Mouse (Mus musculus): ENCODE measurements around the gene Pde3a. TPM values are rescaled to one million over a fixed set of nuclear protein-coding genes. Genes with fewer than 3 reads are reported as not detected.

Gene Pde3a
- polyA plus RNA-seq, 1 experiment, result 8.9 TPM

- Histone ChIP-seq H3K4me3 (ENCODE audit: insufficient read depth, low read length) (no peak overlapping the region), H3K27ac (ENCODE audit: insufficient read depth, low read length) (no peak overlapping the region), H3K4me1 (ENCODE audit: control insufficient read depth, insufficient read depth, low read length) (no peaks in the 10 kb centered on the region)
- no peak for TF ChIP-seq POLR2A (IDR thresholded peaks at IDR 0.05; ENCODE audit: low read depth, low read length)
- no peak for TF ChIP-seq CTCF (IDR thresholded peaks at IDR 0.05; ENCODE audit: borderline replicate concordance, insufficient read depth, low read length)
Measured at GRCm38 (mm10) chr6:141257434-141258202, 8.5 kb downstream of the Pde3a start.

- Histone ChIP-seq H3K4me3 (ENCODE audit: insufficient read depth, low read length) (no peak overlapping the region), H3K4me1 (ENCODE audit: control insufficient read depth, insufficient read depth, low read length) (no peaks in the 10 kb centered on the region), H3K27ac (ENCODE audit: insufficient read depth, low read length) (no peak overlapping the region)
- TF ChIP-seq POLR2A (IDR thresholded peaks at IDR 0.05; ENCODE audit: low read depth, low read length) (no peak), CTCF (IDR thresholded peaks at IDR 0.05; ENCODE audit: borderline replicate concordance, insufficient read depth, low read length) (no peak)
Measured at GRCm38 (mm10) chr6:141265257-141265656, 16.2 kb downstream of the Pde3a start.

- no peak overlapping the region for H3K27ac ChIP-seq (ENCODE audit: insufficient read depth, low read length)
- no peaks in the 10 kb centered on the region for H3K4me1 ChIP-seq (ENCODE audit: control insufficient read depth, insufficient read depth, low read length)
- no peak overlapping the region for H3K4me3 ChIP-seq (ENCODE audit: insufficient read depth, low read length)
- TF ChIP-seq POLR2A (IDR thresholded peaks at IDR 0.05; ENCODE audit: low read depth, low read length) (no peak), CTCF (IDR thresholded peaks at IDR 0.05; ENCODE audit: borderline replicate concordance, insufficient read depth, low read length) (no peak)
Measured at GRCm38 (mm10) chr6:141267888-141268570, 19.0 kb downstream of the Pde3a start.

GRCm38 (mm10) chr6:141268871-141269270 is 19.8 kb downstream of the Pde3a start:
- Histone ChIP-seq H3K4me1 (ENCODE audit: control insufficient read depth, insufficient read depth, low read length) (no peaks in the 10 kb centered on the region), H3K4me3 (ENCODE audit: insufficient read depth, low read length) (no peak overlapping the region), H3K27ac (ENCODE audit: insufficient read depth, low read length) (no peak overlapping the region)

GRCm38 (mm10) chr6:141271133-141271532 is 22.1 kb downstream of the Pde3a start:
- Histone ChIP-seq H3K4me3 (ENCODE audit: insufficient read depth, low read length) (no peak overlapping the region), H3K27ac (ENCODE audit: insufficient read depth, low read length) (no peak overlapping the region), H3K4me1 (ENCODE audit: control insufficient read depth, insufficient read depth, low read length) (no peaks in the 10 kb centered on the region)
- TF ChIP-seq CTCF (IDR thresholded peaks at IDR 0.05; ENCODE audit: borderline replicate concordance, insufficient read depth, low read length) (no peak), POLR2A (IDR thresholded peaks at IDR 0.05; ENCODE audit: low read depth, low read length) (no peak)

More at GRCm38 (mm10) chr6:141268871-141269270, 19.8 kb downstream of the Pde3a start:
- no peak for TF ChIP-seq CTCF (IDR thresholded peaks at IDR 0.05; ENCODE audit: borderline replicate concordance, insufficient read depth, low read length)
- TF ChIP-seq POLR2A (IDR thresholded peaks at IDR 0.05; ENCODE audit: low read depth, low read length), result no peak

GRCm38 (mm10) chr6:141271579-141271978 is 22.5 kb downstream of the Pde3a start:
- Histone ChIP-seq H3K4me1 (ENCODE audit: control insufficient read depth, insufficient read depth, low read length) (no peaks in the 10 kb centered on the region), H3K4me3 (ENCODE audit: insufficient read depth, low read length) (no peak overlapping the region), H3K27ac (ENCODE audit: insufficient read depth, low read length) (no peak overlapping the region)
- TF ChIP-seq CTCF (IDR thresholded peaks at IDR 0.05; ENCODE audit: borderline replicate concordance, insufficient read depth, low read length), result no peak

GRCm38 (mm10) chr6:141273685-141274084 is 24.6 kb downstream of the Pde3a start:
- TF ChIP-seq POLR2A (IDR thresholded peaks at IDR 0.05; ENCODE audit: low read depth, low read length) (no peak), CTCF (IDR thresholded peaks at IDR 0.05; ENCODE audit: borderline replicate concordance, insufficient read depth, low read length) (no peak)

GRCm38 (mm10) chr6:141281685-141282084 is 32.6 kb downstream of the Pde3a start:
- TF ChIP-seq POLR2A (IDR thresholded peaks at IDR 0.05; ENCODE audit: low read depth, low read length) (no peak), CTCF (IDR thresholded peaks at IDR 0.05; ENCODE audit: borderline replicate concordance, insufficient read depth, low read length) (no peak)
- Histone ChIP-seq H3K4me3 (ENCODE audit: insufficient read depth, low read length) (no peak overlapping the region), H3K4me1 (ENCODE audit: control insufficient read depth, insufficient read depth, low read length) (no peaks in the 10 kb centered on the region), H3K27ac (ENCODE audit: insufficient read depth, low read length) (no peak overlapping the region)

More at GRCm38 (mm10) chr6:141273685-141274084, 24.6 kb downstream of the Pde3a start:
- H3K4me3 ChIP-seq (ENCODE audit: insufficient read depth, low read length), result no peak overlapping the region
- no peaks in the 10 kb centered on the region for H3K4me1 ChIP-seq (ENCODE audit: control insufficient read depth, insufficient read depth, low read length)
- H3K27ac ChIP-seq (ENCODE audit: insufficient read depth, low read length), result no peak overlapping the region

GRCm38 (mm10) chr6:141282796-141283195 is 33.7 kb downstream of the Pde3a start:
- no peak overlapping the region for H3K4me3 ChIP-seq (ENCODE audit: insufficient read depth, low read length)
- no peak overlapping the region for H3K27ac ChIP-seq (ENCODE audit: insufficient read depth, low read length)
- TF ChIP-seq POLR2A (IDR thresholded peaks at IDR 0.05; ENCODE audit: low read depth, low read length), result no peak
- TF ChIP-seq CTCF (IDR thresholded peaks at IDR 0.05; ENCODE audit: borderline replicate concordance, insufficient read depth, low read length), result no peak
- no peaks in the 10 kb centered on the region for H3K4me1 ChIP-seq (ENCODE audit: control insufficient read depth, insufficient read depth, low read length)

- no peaks in the 10 kb centered on the region for H3K4me1 ChIP-seq (ENCODE audit: control insufficient read depth, insufficient read depth, low read length)
- TF ChIP-seq CTCF (IDR thresholded peaks at IDR 0.05; ENCODE audit: borderline replicate concordance, insufficient read depth, low read length) (no peak), POLR2A (IDR thresholded peaks at IDR 0.05; ENCODE audit: low read depth, low read length) (no peak)
- H3K4me3 ChIP-seq (ENCODE audit: insufficient read depth, low read length), result no peak overlapping the region
Measured at GRCm38 (mm10) chr6:141291195-141291594, 42.1 kb downstream of the Pde3a start.

More at GRCm38 (mm10) chr6:141291195-141291594, 42.1 kb downstream of the Pde3a start:
- H3K27ac ChIP-seq (ENCODE audit: insufficient read depth, low read length), result no peak overlapping the region

Data from embryonic fibroblast, embryonic 13.5 days (primary cell).